Mouse (Mus musculus) CH12.LX (cell line): ENCODE measurements around the gene Dnmt3l.

Experiments used
- CTCF ChIP-seq, 2 experiments: IDR thresholded peaks in 1 of 2; conservative IDR thresholded peaks in 1 of 2; 2 replicates each; pipeline ENCODE4 v1.5.1; 2011 to 2012; ENCODE audit warnings: low read depth in 2 of 2, low read length in 2 of 2, improper control_type of control experiment in 1 of 2, inconsistent platforms in 1 of 2, mild to moderate bottlenecking in 1 of 2, moderate library complexity in 1 of 2
- IRF4 ChIP-seq: IDR thresholded peaks from 2 replicates; pipeline ENCODE4 v1.6.1; 2014; ENCODE audit warnings: low read depth, mild to moderate bottlenecking, inconsistent platforms, low read length, improper control_type of control experiment
- POLR2A ChIP-seq: IDR thresholded peaks from 2 replicates; pipeline ENCODE4 v1.6.1; 2011; ENCODE audit warnings: low read depth, mild to moderate bottlenecking, improper control_type of control experiment, low read length
- RAD21 ChIP-seq: IDR thresholded peaks from 2 replicates; pipeline ENCODE4 v1.6.1; 2011; ENCODE audit warnings: low read depth, mild to moderate bottlenecking, low read length, improper control_type of control experiment, moderate library complexity
- SIN3A ChIP-seq: IDR thresholded peaks from 2 replicates; pipeline ENCODE4 v1.6.1; 2012; ENCODE audit warnings: low read length, improper control_type of control experiment, inconsistent platforms
- TBP ChIP-seq: conservative IDR thresholded peaks from 2 replicates; pipeline ENCODE4 v1.6.1; 2011; ENCODE audit warnings: low read depth, low read length, improper control_type of control experiment

GRCm38 (mm10) chr10:78007203-78007602 lies 34.5 kb upstream of the Dnmt3l start:
- TF ChIP-seq SIN3A = no peak
- TF ChIP-seq CTCF (conservative IDR thresholded peaks at IDR 0.05 in 1 of 2, IDR thresholded peaks at IDR 0.05 in 1 of 2; ENCODE audit: low read depth in 2 of 2, low read length in 2 of 2) = no peak
- TF ChIP-seq TBP = no peak
- TF ChIP-seq POLR2A = no peak
- no peak for TF ChIP-seq IRF4
- TF ChIP-seq RAD21 = no peak
